Mouse (Mus musculus) heart, embryonic 16.5 days (tissue): Measurements from ENCODE around the gene Meaf6. TPM values are rescaled to one million over a fixed set of nuclear protein-coding genes. Genes with fewer than 3 reads are reported as not detected.

Experiments used
- ATAC-seq: fragments of 200-750 bp; cut with Nextera tagmentation; replicated peaks from 2 replicates; pipeline ENCODE4 v1.8.0; 2017; ENCODE audit warnings: moderate number of reproducible peaks; ENCODE audit not compliant: insufficient read depth, low FRiP score; ENCODE audit errors: extremely low read depth
- H3K27ac ChIP-seq: fragments of 300-500 bp; sonication (generic); 2 replicates; pipeline ENCODE4 v1.5.1; 2014; ENCODE audit warnings: mild to moderate bottlenecking, low read length, control low read depth, moderate library complexity
- H3K27me3 ChIP-seq: fragments of 300-500 bp; sonication (generic); 2 replicates; pipeline ENCODE4 v1.6.1; 2014; ENCODE audit warnings: low read length, mixed read lengths; ENCODE audit not compliant: control insufficient read depth, insufficient read depth
- H3K36me3 ChIP-seq: fragments of 300-500 bp; sonication (generic); 2 replicates; pipeline ENCODE4 v1.6.1; 2014; ENCODE audit not compliant: control insufficient read depth, insufficient read depth
- H3K4me1 ChIP-seq: fragments of 300-500 bp; sonication (generic); 2 replicates; pipeline ENCODE4 v1.6.1; 2014; ENCODE audit warnings: low read length, mixed read lengths; ENCODE audit not compliant: control insufficient read depth, insufficient read depth
- H3K4me2 ChIP-seq: fragments of 300-500 bp; sonication (generic); 2 replicates; pipeline ENCODE4 v1.6.1; 2014; ENCODE audit warnings: low read depth, mild to moderate bottlenecking, control low read depth, low read length
- H3K4me3 ChIP-seq: fragments of 300-500 bp; sonication (generic); 2 replicates; pipeline ENCODE4 v1.5.1; 2014; ENCODE audit warnings: mild to moderate bottlenecking, control low read depth, low read length
- H3K9ac ChIP-seq: fragments of 300-500 bp; sonication (generic); 2 replicates; pipeline ENCODE4 v1.6.1; 2014; ENCODE audit warnings: low read length, control low read depth
- H3K9me3 ChIP-seq: fragments of 300-500 bp; sonication (generic); replicated peaks from 2 replicates; pipeline ENCODE4 v1.6.1; 2016; ENCODE audit warnings: low read length; ENCODE audit not compliant: control insufficient read depth
- WGBS: fragments of 180-500 bp; shearing (Covaris S2); extraction: QIAGEN DNeasy Blood & Tissue Kit; methylation state at CpG from one replicate; pipeline ENCODE4 v1.1.7; 2014; 5-methylcytosine and 5-hydroxymethylcytosine counted together
- polyA plus RNA-seq: library from polyadenylated mRNA; unstranded; fragments of >200 nt; fragmentation: Nextera tagmentation; extraction: Ambion mirVana; gene quantifications from 2 replicates; pipeline ENCODE4 v1.2.1, GENCODE M21; 2015

Gene Meaf6
- polyA plus RNA-seq, 1 experiment from 2014 or later: 40.5 TPM

DNA sequence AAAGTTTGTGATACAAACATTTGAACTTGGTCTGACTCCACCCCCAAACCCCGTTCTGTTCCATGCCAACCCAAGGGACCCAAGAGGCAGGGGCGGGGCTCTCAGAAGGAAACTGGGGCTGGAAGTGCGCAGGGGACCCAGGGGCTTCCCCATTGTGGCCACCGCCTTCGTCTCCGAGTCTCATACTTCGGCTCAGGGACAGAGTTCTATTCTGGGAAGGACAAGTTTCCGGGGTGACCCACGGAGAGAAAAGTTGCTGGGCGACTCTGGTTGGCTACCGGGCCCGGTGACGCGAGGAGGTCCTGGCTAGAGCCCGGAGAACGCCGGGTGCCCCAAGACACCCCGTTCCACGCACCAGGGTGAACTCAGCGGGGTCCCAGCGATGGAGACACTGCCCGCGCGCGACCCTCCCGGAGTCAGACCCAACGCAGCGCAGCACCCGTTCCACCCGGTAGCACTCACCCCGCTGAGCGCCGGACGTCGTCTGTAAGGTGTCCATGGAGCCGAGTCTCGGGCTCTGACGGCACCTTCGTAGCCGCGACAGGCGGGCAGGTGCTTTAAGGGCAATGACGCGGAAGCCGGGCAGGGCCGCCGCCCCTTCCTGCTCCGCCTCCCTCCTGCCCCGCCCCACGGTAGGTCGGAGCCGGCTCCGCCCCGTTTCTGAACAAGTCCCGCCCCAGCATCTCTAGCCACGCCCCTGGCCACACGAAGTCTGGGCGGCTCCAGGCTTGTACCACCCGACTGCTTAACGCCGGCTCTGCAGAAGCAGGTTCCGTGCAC lies 42.6 kb downstream of the Meaf6 start, which contains the start of gene Zc3h12a:
Zc3h12a (minus strand) TSS at position 536 of the 780 bp plus-strand sequence.
- peak; percentile 93 for ATAC-seq
- Histone ChIP-seq H3K36me3 (no peaks in the 10 kb centered on the region), H3K9ac (peak within 1 kb of the TSS; percentile 86), H3K27ac (peak within 1 kb of the TSS; percentile 74), H3K4me2 (peak within 1 kb of the TSS; percentile 99), H3K4me1 (peaks cover 34% of the 10 kb centered on the region), H3K9me3 (no peaks in the 10 kb centered on the region), H3K27me3 (no peaks in the 10 kb centered on the region), H3K4me3 (peak within 1 kb of the TSS; percentile 92)
- WGBS: under 1% methylated on average over 62 of the region's 62 CpGs

- H3K4me3 ChIP-seq: no peak overlapping the region
- no peak overlapping the region for H3K27ac ChIP-seq
- no peaks in the 10 kb centered on the region for H3K27me3 ChIP-seq
- no peaks in the 10 kb centered on the region for H3K36me3 ChIP-seq
- no peak overlapping the region for H3K4me2 ChIP-seq
- H3K9me3 ChIP-seq: no peaks in the 10 kb centered on the region
- no peak for ATAC-seq
- 27% methylated on average over 4 of the region's 4 CpGs for WGBS
- H3K4me1 ChIP-seq: peaks cover 13% of the 10 kb centered on the region
- no peak overlapping the region for H3K9ac ChIP-seq
These were observed 46.6 kb downstream of the Meaf6 start for GRCm38 (mm10) chr4:125131493-125131892.

DNA sequence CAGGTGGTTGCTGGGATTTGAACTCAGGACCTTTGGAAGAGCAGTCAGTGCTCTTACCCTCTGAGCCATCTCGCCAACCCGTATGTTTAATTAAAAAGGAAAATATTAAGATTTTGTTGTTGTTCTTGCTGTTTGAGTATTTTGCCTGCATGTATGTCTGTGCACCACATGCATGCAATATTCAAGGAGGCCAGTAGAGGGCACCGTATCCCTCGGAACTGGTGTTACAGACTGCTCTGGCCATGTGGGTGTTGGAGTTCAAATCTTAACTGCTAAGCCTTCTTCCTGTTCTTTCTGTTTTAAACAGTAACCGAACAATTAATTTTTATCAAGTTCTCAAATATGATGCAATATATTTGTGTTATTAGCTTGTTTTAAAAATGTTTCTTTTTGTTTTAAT lies 47.5 kb downstream of the Meaf6 start:
- H3K4me2 ChIP-seq: no peak overlapping the region
- peaks cover 7% of the 10 kb centered on the region for H3K4me1 ChIP-seq
- WGBS: 33% methylated on average over 5 of the region's 5 CpGs
- no peaks in the 10 kb centered on the region for H3K36me3 ChIP-seq
- H3K9ac ChIP-seq: no peak overlapping the region
- H3K9me3 ChIP-seq: no peaks in the 10 kb centered on the region
- ATAC-seq: no peak
- H3K27me3 ChIP-seq: no peaks in the 10 kb centered on the region
- no peak overlapping the region for H3K27ac ChIP-seq
- H3K4me3 ChIP-seq: no peak overlapping the region

DNA sequence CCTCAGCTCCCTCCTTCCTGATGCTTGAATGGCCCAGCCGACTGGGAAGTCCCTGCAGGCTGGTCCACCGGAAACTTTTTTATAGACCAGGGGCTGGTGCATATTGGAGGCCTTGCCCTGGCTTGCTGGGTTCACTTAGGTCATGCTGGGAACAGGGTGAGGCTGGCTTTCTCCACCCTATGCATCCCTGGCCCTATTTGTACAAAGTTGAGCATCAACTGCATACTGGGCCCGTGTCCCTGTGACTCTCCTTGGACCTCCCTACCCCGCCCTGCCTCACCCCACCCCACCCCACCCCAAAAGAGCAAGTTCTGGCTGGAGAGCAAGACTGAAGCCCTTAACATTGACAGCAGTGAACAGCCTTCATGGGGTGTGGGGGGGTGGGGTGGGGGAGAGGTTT lies 49.3 kb downstream of the Meaf6 start:
- 82% methylated on average over 4 of the region's 4 CpGs for WGBS
- H3K4me3 ChIP-seq: no peak overlapping the region
- ATAC-seq: no peak
- H3K9ac ChIP-seq: no peak overlapping the region
- no peaks in the 10 kb centered on the region for H3K36me3 ChIP-seq
- H3K27ac ChIP-seq: no peak overlapping the region
- H3K9me3 ChIP-seq: no peaks in the 10 kb centered on the region
- no peak overlapping the region for H3K4me2 ChIP-seq
- no peaks in the 10 kb centered on the region for H3K27me3 ChIP-seq
- H3K4me1 ChIP-seq: peaks cover 3% of the 10 kb centered on the region; the same call in 1 of the 2 replicates

- Histone ChIP-seq H3K27ac (no peak overlapping the region), H3K9ac (no peak overlapping the region), H3K9me3 (no peaks in the 10 kb centered on the region), H3K36me3 (no peaks in the 10 kb centered on the region), H3K4me3 (no peak overlapping the region), H3K4me2 (no peak overlapping the region), H3K4me1 (peaks cover 3% of the 10 kb centered on the region; the same call in 1 of the 2 replicates), H3K27me3 (no peaks in the 10 kb centered on the region)
- 78% methylated on average over 5 of the region's 5 CpGs for WGBS
- no peak for ATAC-seq
These were observed 49.7 kb downstream of the Meaf6 start for GRCm38 (mm10) chr4:125134631-125135030.

DNA sequence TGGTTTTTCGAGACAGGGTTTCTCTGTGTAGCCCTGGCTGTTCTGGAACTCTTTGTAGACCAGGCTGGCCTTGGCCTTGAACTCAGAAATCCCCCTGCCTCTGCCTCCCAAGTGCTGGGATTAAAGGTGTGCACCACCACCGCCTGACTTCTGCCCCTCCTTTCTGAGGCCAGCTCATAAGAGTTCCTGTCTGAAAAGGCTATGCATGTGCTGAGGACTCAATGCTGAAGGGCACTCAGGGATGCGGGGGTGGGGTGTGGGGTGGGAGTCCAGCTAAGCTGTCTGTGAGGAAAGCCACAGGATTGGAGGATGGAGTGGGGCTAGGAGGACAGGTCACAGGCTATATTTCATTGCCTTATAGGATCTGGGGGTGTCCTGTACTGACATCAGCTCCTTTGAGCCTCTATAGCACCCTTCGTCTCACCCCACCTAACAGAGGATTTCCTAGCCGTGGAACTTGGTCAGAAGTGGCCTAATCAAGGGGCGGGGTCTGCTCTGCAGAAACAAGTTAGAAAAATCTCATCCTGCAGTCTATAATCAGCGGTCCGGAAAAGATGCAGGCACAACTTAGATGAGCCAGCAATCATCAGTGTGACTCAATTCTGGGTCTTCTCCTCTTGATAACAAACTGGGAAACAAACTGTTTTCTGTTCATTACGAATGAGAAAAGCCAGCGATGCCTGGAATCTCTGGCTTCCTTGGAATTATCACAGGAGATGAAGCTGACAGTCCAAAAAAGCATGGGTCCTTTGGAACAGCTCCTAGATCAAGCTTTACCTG lies 50.3 kb downstream of the Meaf6 start:
- Histone ChIP-seq H3K4me2 (no peak overlapping the region), H3K9me3 (no peaks in the 10 kb centered on the region), H3K27me3 (no peaks in the 10 kb centered on the region), H3K4me3 (no peak overlapping the region), H3K4me1 (peaks cover 3% of the 10 kb centered on the region; the same call in 1 of the 2 replicates), H3K9ac (no peak overlapping the region), H3K36me3 (no peaks in the 10 kb centered on the region), H3K27ac (no peak overlapping the region)
- ATAC-seq: no peak
- WGBS: 70% methylated on average over 10 of the region's 10 CpGs

- Histone ChIP-seq H3K9ac (no peak overlapping the region), H3K27ac (no peak overlapping the region), H3K9me3 (no peaks in the 10 kb centered on the region), H3K4me3 (no peak overlapping the region), H3K36me3 (no peaks in the 10 kb centered on the region), H3K4me2 (no peak overlapping the region), H3K4me1 (peaks cover 2% of the 10 kb centered on the region; the same call in 1 of the 2 replicates), H3K27me3 (no peaks in the 10 kb centered on the region)
- 63% methylated on average over 12 of the region's 12 CpGs for WGBS
- ATAC-seq: no peak
These were observed 51.5 kb downstream of the Meaf6 start for GRCm38 (mm10) chr4:125136303-125136888.

DNA sequence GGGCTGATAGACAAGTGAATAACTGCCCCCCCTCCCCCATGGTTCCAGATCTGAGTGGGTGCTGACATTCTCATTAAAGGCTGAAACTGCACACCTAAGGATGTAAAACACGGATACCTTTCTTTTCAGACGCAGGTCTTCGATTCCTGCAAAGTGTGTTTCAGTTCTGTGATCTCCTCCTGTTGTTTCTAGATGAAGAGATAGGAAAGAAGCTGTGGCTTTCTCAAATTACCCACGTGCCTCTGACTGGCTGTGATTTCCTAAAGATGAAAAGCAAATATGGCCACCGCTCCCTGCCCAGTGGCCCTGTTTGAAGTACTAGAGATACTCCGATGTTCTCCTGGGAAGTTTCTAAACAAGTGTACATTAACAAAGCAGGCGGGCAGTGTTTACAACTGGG lies 53.4 kb downstream of the Meaf6 start:
- Histone ChIP-seq H3K4me1 (no peaks in the 10 kb centered on the region), H3K9me3 (no peaks in the 10 kb centered on the region), H3K27ac (no peak overlapping the region), H3K4me2 (no peak overlapping the region), H3K4me3 (no peak overlapping the region), H3K9ac (no peak overlapping the region), H3K27me3 (0 out of 2 replicates have a peak, but pooled peaks cover under 1% of the 10 kb centered on the region), H3K36me3 (no peaks in the 10 kb centered on the region)
- WGBS: 55% methylated on average over 7 of the region's 7 CpGs
- ATAC-seq: no peak

DNA sequence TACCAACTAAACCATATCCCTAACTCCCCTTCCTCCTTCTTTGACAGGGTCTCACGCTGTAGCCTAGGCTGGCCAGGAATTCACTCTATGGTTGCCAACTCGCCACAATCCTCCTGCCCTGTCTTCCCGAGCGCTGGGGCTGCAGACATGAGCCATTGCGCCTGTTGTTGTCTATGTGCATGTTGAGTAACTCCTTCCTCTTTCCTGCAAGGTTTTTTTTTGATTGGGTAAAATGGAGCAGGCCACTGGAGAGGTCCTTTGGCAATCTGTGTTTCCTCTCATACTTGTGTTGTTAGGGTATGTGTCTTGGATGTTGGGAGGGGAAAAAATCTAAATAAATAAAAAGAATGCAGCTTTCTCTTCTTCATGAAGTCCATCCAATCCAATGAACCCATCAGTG lies 59.3 kb downstream of the Meaf6 start:
- Histone ChIP-seq H3K9me3 (no peaks in the 10 kb centered on the region), H3K4me1 (no peaks in the 10 kb centered on the region), H3K27me3 (peaks cover 17% of the 10 kb centered on the region), H3K9ac (no peak overlapping the region), H3K27ac (no peak overlapping the region), H3K4me2 (no peak overlapping the region), H3K4me3 (no peak overlapping the region), H3K36me3 (no peaks in the 10 kb centered on the region)
- WGBS: 77% methylated on average over 5 of the region's 5 CpGs
- ATAC-seq: no peak
